Mouse (Mus musculus): ENCODE data around the gene Klf12.
A peak's percentile ranks its signal among the peaks of the same experiment; 100 is the strongest.

Klf12 gene

DNA sequence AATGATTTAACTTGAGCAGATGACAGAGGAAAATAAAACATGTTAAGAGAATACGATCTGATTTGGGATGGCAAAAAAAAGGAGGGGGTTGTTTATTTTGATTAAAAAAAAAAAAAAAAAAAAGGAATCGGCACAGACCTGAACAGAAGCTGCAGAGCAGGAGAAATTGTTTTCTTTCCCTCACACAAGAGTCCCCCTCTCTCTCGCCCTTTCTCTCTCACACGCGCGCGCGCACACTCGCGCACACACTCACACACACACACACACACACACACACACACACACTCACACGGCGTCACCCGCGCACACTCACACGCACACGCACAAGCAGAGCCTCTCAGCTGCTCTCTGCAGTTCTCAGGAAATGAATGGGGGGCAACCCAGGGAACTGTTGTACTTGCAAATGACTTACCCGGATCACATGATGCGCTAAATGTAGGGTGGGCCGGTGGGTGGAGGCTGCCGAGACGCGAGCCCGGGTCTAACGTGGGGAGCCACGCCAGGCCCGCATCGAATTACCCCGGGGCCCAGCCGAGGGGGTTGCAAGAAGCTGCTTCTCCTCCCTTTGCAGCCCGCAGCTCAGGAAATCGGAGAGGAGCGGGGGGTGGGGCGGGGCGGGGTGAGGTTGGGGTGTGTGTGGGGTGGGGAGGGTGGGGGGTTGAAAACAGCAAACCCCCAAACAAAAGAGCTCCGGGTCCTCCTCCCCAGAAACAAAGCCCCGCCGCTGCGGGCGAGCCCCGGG, at the start of gene Klf12:
Gene Klf12 (minus strand): TSS at position 561 of the 742 bp plus-strand sequence.
- DNase-seq = peak; percentile 70

DNA sequence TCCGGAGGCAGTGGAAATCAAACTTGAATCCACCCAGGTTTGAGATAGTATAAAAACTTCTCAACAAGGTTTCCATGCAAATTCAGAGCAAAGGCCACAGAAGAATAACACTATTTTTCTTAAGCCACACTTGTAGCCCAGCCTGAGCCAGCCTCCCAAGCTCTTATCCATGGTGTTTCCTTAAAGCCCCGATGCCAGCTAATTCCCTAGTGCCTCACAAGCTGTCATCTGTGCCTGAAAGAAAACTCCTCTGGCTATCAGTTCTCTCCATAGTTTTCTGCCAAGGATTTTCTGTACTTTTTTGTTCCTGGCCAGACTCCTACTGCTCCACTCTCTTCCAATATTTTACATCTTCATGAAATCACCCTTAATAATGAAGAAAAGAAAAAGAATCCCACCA, 48.9 kb upstream of the Klf12 start:
- DNase-seq = no peak

DNA sequence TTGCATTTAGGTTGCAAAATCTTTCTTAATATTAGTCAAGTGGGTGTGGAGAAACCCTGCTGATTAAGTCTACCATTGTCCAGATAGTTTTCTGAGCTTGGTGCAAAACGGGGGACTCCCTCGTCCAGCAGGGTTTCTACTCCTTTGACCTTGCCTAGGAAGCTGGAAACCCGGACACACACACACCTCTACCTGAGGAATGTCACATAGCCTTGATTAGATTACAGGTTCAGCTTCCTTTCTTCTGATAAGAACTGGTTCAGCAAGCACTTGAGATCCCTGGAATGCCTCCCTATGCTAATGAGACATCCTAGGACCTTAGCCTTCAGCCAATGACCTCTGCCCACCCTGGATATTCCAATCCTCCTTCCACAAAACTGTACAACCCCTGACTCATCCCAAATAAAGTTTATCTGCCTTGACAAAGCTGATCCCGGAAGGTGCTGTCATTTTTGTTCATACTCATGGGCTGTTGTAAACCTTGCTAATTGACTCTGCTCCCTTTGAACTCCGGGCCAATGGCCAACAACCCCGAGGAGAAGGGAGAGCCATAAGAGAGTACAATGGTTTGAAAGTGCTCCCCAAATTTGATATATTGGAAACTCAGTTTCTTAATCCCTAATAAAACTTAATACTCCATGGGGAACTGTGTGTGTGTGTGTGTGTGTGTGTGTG, 44.3 kb upstream of the Klf12 start:
- no peak for DNase-seq

DNA sequence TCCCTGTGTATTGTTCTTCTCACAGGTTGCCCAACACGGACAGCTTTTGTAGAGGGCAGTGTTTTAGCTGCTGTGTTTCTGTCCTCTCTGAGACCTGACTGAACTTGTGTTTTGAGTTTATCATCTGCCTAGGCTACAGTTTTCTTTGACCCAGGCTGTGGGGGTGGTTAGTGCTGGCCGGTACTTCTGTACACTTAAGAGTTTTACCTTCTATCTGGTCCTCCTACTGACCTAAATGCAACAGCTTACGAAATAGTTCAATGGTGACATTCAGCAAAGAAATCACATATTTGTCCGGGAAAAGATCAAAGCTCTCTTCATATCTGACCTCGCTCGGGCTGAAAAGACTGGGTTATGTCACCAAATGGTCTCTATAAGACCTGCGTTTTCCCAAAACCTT, 39.8 kb upstream of the Klf12 start:
- DNase-seq = no peak

DNA sequence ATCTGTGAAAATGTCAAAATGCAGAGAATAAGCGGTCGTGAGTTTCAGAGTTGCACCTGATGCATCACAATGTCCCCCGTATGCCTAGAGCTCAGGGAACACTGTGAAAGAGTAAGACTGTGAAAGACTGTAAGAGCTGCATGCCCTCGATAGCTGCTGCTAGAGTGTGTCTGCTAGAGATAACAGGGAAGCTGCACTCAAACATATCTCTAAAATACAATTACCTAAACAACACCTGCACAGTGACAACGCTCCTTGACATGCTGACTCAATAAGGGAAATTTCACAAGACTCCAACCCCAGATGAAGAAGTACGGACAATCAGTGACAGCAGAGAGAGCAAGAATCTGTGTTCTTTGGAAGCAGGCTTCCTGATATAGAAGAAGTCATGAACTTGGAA, 37.5 kb upstream of the Klf12 start:
- no peak for DNase-seq

DNA sequence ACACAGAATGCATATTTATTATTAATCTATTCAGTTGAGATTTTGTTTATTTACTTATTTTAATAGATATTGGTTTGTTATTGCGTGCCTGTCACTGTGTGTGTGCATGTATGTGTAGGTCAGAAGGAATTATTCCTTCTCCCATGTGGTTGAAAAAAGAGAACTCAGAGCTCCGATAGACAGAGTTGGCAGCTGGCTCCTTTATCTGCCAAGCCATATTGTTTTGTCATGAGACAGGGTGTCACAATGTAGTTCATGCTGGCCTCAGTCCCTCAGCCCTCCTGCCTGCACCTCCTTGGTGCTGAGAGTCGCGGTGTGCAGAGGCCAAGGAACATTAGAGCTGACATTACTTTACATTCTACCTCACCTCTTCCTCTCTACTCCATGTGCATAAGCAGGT, 32.3 kb upstream of the Klf12 start:
- no peak for DNase-seq

DNA sequence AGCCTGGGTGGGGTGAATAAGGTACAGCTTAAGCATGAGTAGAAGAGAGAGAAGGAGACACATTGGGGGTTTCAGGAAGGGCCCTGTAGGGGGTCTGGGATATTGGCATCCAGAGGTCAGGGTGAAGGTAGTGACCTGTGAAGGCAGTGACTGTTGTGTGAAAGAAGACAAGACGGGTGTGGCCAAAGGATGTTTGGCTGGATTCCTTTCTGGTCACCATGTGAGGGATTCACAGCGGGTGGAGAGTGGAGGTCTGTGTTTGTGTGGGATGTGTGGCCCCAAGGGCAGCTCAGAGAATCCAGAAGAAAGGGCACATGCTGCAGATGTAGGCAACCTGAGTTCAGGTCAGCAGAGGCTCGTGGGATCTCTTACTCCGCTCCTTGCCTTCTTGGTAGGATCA, 29.6 kb upstream of the Klf12 start:
- no peak for DNase-seq

DNA sequence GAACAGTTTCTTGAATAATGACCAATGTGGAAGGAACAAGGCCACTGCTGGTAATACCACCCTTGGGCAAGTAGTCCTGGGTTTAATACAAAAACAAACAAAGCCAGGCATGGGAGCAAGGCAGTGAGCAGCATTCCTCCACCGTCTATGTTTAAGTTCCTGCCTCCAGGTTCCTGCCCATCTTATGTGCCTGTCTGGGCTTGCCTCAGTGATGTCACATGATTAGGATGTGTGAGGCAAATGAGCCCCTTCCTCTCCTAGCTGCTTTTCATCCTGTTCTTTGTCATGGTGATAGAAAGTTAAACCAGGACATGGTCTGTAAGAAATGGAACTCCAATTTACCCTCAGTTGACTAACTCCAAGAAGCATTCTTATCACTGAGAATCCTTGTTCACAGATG, 16.4 kb upstream of the Klf12 start:
- no peak for DNase-seq

DNA sequence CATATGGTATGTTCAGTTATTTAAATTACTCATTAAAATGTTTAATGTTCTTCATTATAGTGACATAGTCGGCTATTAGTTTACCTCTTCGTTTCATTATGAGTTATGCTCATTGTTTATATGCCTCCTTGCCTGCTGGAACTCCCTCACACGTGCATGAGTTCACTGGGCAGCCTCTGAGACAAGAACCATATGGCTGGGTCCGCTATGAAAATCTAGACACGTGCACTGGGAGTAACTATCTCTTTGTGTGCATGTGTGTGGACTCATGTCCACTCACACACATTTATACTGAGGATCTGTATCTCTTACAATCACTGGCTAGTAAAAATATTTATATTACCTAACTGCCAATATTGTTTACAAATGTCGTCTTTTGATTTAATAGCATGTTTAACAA, 14.4 kb upstream of the Klf12 start:
- no peak for DNase-seq

DNA sequence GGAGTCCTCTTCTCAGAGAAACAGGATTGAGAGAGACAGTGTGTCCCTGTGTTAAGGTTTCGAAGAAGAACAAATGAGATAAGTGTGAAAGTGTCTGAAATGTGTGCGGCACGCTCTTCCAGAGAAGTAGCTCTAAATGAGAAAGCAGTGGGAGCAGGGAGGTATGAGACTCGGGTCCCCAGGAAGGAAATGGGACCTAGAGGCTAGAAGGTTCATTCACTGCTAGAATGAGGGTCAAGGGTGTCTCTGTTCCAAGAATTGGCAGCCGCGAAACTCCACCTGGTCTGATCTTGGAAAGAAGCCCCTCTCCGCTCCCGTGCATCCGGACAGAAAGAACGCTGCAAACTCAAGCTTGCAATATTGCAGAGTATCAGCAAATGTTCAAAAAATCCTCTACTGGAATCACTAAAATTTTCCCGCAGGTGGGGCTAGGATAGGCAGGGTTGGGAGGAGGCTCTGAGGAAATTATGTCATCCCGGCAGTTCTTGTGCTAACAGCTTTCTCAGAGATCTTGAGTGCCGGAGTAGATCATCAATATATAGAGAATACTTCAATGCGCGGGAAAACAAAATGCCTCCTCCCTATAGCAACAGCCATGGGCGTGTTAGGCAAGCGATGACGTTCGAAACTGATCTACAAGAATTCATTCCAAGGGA, 2.2 kb upstream of the Klf12 start:
- peak; percentile 18 for DNase-seq

DNA sequence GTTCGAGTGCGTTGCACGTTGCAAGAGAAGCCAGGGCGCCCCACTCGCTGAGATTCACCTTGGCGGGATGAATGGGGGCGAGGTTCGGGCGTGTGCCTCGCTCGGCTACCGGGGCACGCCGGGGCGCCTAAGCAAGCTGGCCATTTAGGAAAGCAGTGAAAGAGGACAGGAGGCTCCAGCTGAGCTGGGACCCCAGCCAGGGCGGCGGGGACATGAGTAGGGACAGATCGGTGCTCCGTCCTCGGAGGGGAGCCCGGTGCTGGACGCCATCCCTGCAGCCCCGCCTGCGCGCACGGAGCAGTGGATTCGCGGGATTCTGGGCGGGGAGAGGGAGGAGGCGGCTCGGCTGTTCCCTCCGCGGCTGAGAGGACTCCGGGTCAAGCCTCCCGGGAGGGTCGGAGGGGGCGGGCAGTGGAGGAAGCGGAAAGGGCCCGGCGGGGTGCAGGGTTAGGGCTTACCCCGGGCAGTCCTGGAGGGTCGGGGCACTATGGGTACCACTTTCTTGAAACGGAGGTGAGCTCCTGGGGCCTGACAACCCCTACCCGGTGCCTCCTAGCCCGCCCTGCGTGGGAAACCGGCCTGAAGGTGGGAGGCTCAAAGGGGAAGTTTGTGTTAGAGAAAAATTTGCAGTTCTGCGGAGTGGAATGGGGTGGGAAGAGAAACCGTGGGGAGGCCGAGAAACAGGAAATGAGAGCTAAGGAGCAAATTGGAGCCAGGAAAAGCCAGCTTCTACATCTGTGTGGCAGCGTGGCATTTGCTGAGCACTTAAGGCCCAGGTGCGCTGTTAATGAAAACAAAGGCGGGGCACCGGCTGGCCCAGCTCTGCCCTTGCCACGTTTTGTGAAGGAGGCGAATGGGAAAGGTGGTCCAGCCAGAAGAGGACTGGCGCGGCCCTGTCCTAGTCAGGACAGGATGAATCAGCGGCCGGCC, 1.4 kb upstream of the Klf12 start:
- DNase-seq = peak; percentile 71

DNA sequence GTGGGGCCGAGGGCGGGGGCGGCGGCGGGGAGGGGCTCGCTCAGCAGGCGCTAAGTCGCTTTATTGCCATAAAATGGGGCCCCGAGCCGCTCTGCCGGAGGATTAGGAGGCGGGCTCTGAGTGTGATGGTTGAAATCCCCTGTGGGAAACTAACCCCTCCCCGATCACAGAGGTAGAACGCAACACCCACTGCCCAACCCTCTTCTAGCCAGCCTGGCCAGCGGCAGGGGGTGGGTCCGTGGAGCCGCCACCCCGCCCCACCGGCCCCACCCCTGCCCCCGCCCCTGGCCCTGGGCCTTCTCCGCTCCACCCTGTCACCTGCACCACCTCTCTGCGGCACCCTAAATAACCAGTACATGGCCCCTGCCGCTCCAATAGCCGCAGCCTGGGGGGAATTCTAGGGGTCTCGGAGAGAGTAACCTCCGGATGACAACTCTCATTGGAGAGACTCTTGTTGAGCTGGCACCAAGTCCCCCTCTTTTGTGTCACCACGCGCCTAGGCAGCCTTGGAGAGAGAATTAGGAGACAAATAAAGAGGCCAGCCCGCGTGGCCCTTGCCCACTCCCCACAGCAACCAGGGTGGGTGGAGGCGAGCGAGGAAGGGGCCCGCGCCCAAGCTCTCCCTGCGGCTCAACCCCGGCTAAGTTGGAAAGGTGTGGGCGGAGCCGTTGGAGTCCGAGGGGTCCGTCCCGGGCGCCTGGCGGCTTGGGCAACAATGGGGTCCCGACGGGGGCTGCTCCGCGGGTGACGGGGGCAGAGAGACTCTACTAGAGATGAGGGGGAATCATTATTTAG, 579 bp upstream of the Klf12 start:
- peak; percentile 66 for DNase-seq

DNA sequence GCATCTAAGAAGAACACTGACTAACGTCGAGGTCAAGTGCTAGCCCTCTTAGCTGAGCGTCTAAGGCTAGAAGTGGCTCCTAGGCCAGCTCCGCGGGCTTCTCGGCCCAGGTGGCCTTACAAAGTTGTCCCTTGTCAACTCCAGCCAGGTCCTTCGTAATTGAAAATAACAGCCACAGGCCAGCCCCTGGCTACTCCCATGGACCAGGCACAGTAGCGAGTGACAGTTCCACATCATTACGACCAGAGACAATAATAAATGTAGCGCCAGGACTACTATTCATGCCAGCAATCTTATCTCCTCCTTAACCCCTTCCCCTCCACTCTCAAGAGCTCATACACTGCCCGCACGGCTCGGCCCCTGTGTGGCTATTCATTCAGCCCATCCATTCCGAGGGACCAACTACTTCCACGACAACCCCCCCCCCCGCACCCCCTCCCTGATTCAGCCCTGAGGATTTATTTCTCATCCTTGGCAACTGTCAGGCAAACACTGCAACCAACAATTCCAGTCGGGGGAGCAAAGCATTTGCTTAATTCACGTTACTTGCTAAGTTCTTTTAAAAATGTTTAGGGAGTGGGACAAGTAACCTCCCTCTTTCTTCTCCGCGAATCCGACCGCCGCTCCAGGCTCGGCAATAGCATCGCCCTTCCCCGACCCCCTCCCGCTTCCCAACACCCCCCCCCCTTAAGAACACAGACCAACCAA, 914 bp downstream of the Klf12 start:
- DNase-seq = peak; percentile 14

DNA sequence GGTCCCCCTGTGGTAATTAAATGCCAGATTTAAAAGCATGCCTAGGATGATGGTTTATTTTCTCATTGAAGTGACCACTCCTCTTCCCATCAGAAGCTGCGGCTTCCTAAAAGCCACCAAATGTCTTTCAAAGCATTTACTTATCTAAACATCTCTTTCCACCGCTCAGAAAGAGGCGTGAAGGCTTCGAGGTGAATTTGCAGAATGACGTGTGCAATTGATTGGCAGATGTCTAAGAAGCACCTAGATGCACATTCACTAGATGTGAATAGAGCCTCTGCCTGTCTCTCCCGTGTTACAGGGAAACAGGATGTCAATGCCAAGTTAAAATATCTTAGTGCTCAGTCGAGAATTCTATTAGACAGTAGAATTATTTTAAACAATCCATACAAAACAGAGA, 1.8 kb downstream of the Klf12 start:
- DNase-seq = no peak

DNA sequence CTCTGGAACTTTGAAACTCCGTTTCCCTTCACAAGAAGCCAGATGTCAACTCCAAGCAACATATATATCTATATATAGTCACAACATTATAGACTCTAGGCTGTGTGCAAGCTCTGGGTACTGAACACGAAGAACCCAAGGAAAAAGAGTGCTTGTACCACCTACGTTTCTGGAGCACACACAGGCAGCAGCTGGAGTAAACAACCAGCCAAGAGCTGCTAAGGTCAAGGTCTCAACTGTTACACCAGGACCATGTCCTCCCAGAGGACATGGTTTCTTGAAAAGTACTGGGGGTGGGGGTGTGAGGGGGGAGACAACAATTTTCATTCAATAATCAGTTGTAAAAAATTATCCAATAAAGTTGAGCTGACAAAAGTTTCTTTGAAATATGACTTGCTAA, 2.7 kb downstream of the Klf12 start:
- DNase-seq = no peak

DNA sequence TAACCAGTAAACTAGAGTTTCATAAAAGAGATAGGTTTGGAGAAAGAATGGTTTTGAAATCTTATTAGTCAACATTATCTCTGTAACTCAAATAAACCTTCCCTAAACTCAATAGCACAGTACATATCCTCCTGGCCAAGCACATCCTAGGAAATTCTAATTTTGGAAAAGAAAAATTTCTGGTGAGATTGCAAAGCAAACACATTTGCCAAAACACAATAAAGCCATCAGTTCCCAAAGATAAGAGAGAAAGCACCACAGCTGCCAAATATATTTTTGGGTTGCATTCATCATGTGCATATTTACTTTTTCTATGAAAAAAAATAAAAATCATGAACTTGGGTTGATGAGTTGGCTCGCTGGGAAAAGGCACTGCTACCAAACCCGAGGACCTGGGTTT, 10.3 kb downstream of the Klf12 start:
- DNase-seq = no peak

DNA sequence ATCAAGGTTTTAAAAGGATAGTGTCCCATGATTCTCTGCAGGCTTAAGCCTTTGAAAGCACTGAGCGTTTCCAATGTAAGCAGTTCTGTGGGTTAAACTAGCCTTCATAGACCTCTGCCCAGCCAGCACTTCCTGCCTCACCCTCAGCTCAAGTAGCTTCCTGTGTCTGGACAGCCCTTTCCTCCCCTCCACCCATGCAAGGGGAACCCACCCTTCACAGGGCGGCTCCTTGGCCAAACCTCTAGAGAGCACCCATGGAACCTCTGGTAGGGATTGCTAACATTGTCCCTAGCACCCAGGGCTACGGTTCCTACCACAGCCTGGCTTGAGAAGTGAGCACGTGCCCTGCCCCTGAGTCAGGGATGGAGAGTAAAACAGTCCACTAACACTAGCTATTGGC, 23.9 kb downstream of the Klf12 start:
- peak; percentile 63 for DNase-seq

DNA sequence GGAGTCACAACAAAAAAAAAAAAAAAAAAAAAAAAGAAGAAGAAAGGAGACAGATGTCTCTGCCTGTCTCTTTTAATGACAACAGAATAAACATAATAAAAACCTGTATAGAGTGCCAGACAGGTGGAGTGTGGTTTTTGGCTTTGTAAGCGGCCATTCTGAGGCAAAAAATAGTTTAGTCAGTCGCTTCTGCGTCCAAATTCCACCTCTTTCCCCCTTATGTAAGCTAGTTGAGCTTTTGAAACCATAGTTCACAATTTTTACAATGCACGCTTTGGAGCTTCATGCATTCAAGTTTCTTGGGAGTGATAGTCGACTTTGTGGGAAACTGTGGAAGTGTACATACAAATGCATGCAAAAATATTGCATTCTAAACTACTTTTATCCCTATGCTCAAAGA, 41.4 kb downstream of the Klf12 start:
- DNase-seq = no peak

DNA sequence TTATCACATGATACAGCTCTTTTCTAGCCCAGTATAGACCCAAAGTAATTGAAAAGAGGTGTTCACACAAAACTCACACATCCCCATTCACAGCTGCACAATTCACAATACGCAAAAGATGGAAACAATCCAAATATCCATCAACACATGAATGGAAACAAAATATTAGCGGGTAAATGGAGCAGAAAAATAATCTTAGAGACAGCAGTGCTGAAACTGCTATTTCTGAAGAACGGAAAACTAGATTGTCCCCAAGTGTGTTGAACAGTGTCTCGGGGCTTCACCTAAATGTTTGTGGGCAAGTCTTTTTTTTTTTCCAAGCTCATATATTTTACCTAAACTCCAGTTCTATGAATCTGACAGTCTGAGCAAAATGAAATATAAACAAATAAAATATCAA, 44.6 kb downstream of the Klf12 start:
- no peak for DNase-seq

DNA sequence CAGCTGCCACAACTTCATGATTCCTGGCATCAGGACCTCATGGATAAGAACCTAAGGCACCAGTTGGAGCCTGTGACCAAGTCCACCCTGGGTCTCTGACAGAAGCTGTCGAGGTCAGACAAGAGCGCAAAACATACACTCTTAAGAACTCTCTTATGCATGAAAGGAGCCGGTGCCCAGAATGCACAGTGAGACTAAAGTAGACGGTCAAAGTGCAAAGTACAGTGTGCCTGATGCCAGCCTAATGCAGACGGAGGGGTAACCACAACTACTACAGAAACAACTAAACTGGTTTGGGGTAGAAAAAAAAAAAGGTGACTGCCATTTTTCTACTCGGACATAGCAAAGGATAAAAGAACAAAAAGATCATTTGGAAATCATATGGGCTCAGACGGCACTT, 47.7 kb downstream of the Klf12 start:
- no peak for DNase-seq

DNA sequence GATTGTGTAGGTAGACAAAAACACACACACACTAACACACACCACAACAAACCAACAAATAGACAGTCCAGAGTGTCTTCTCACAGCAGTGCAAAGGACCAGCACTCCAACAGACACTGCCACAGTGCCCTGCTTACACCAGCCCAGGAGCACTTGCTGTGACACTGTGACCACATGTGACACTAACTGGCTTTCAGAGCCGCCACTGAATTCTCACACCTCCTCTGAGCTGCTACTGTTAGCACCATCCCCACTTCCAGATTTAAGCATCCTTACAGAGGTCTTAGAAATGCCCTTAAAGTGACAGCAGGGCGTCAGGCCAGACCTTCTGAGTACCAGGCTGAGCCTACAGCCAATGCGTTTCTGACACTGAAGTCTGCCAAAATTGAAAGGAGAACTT, 48.7 kb downstream of the Klf12 start:
- no peak for DNase-seq

DNA sequence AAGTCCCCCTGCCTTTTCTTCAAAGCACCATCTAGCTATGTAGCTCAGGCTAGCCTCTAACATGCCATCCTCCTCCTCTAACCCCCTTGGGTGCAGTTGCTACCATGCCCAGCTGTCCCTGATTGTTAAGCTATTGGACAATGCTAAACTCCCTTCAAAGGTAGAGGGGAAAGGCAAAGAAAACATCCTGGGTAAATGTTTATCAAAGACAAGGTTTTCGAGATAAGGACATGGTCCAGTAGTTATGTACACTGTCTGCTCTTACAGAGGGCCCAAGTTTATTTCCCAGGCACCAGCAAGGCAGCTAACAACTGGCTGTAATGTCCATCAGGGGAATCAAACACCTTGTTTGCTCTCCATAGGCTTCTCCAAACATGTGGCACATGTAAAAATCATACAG, 53.1 kb downstream of the Klf12 start:
- no peak for DNase-seq
